Mouse (Mus musculus): ENCODE data around the gene Skap1.

- TF ChIP-seq CTCF (conservative IDR thresholded peaks at IDR 0.05; ENCODE audit: insufficient read depth, insufficient read length, low read depth, low read length) (no peak), POLR2A (IDR thresholded peaks at IDR 0.05; ENCODE audit: low read depth, low read length) (no peak)
Observed at GRCm38 (mm10) chr11:96463986-96464715, at the start of gene Skap1.
